Mouse (Mus musculus) hindbrain, embryonic 12.5 days (tissue): ENCODE measurements around the gene Ccr1. TPM values are rescaled to one million over a fixed set of nuclear protein-coding genes. Genes with fewer than 3 reads are reported as not detected.

Experiments used
- polyA plus RNA-seq: library from polyadenylated mRNA; unstranded; fragments of >200 nt; fragmentation: Nextera tagmentation; extraction: Ambion mirVana; gene quantifications from 2 replicates; pipeline ENCODE4 v1.2.1, GENCODE M21; 2016

Ccr1 gene
- polyA plus RNA-seq, 1 experiment from 2014 or later = 0.99 TPM

Other genes with a start within 250 kb of the Ccr1 start
- 0.22 and 0.23 TPM in 2 replicates for gene Cxcr6, start 162.2 kb downstream of the Ccr1 start, polyA plus RNA-seq
- gene Fyco1, start 116.8 kb downstream of the Ccr1 start, polyA plus RNA-seq = 11.3 and 12.2 TPM in 2 replicates
- 0.04 TPM in 1 of 2 replicates, not detected in the other for gene Xcr1, start 106.7 kb downstream of the Ccr1 start, polyA plus RNA-seq
- gene Ccr1l1, start 9.7 kb upstream of the Ccr1 start, polyA plus RNA-seq = not detected in 2 replicates
- not detected in 2 replicates for gene Ccr3, start 53.3 kb upstream of the Ccr1 start, polyA plus RNA-seq
- 0.34 and 0.38 TPM in 2 replicates for gene Ccr2, start 133.3 kb upstream of the Ccr1 start, polyA plus RNA-seq
- gene Ccr5, start 152.9 kb upstream of the Ccr1 start, polyA plus RNA-seq = 0.90 and 1.1 TPM in 2 replicates